In genomic region chr9:124476096-124476902, GRCm38 (mm10) we compare ENCODE assay signal across 8 mouse cellular contexts. TPM values are rescaled to one million over a fixed set of nuclear protein-coding genes. Genes with fewer than 3 reads are reported as not detected.
DNase-seq lines count a peak whose midpoint lies in the region; ATAC-seq and TF ChIP-seq lines count a peak whose summit lies in the region.

Gene Ppp2r3d, minus strand, starts transcription at chr9:124476898.

- H3K4me1 ChIP-seq in forebrain, postnatal 0 days (ENCODE audit: insufficient read depth) = no peaks in the 10 kb centered on the region
- H3K4me1 ChIP-seq in hindbrain, embryonic 12.5 days = no peaks in the 10 kb centered on the region
- H3K4me1 ChIP-seq in midbrain, postnatal 0 days (ENCODE audit: insufficient read depth, low read length) = no peaks in the 10 kb centered on the region

- no peak for TF ChIP-seq CTCF in forebrain, postnatal 0 days (IDR thresholded peaks at IDR 0.05; ENCODE audit: low read depth)
- TF ChIP-seq CTCF in midbrain, postnatal 0 days (IDR thresholded peaks at IDR 0.05) = no peak

- no peak within 1 kb of the TSS for H3K9ac ChIP-seq in forebrain, postnatal 0 days
- H3K9ac ChIP-seq in hindbrain, embryonic 12.5 days = no peak within 1 kb of the TSS
- H3K9ac ChIP-seq in midbrain, postnatal 0 days (replicated peaks; ENCODE audit: low read length, poor library complexity, severe bottlenecking) = no peak within 1 kb of the TSS

- H3K36me3 ChIP-seq in forebrain, postnatal 0 days (ENCODE audit: insufficient read depth) = peaks cover 4% of the 10 kb centered on the region
- peaks cover 20% of the 10 kb centered on the region for H3K36me3 ChIP-seq in hindbrain, embryonic 12.5 days
- peaks cover 11% of the 10 kb centered on the region for H3K36me3 ChIP-seq in midbrain, postnatal 0 days (ENCODE audit: insufficient read depth, low read length)

- 96% methylated on average over 22 of the region's 22 CpGs for WGBS in forebrain, postnatal 0 days
- 98% methylated on average over 22 of the region's 22 CpGs for WGBS in hindbrain, embryonic 12.5 days
- 99% methylated on average over 20 of the region's 22 CpGs for WGBS in midbrain, postnatal 0 days

- H3K9me3 ChIP-seq in forebrain, postnatal 0 days (ENCODE audit: low read length) = no peaks in the 10 kb centered on the region
- H3K9me3 ChIP-seq in hindbrain, embryonic 12.5 days (replicated peaks) = peaks cover 7% of the 10 kb centered on the region
- no peaks in the 10 kb centered on the region for H3K9me3 ChIP-seq in midbrain, postnatal 0 days (ENCODE audit: low read length)

- intact Hi-C loops in left cerebral cortex, postnatal 25 days (cut with DNase I) = no loop called here

- H3K4me2 ChIP-seq in forebrain, postnatal 0 days (ENCODE audit: low read depth) = no peak within 1 kb of the TSS
- no peak within 1 kb of the TSS for H3K4me2 ChIP-seq in hindbrain, embryonic 12.5 days (replicated peaks)
- no peak within 1 kb of the TSS for H3K4me2 ChIP-seq in midbrain, postnatal 0 days (ENCODE audit: low read depth, low read length, poor library complexity, severe bottlenecking)

- ATAC-seq in forebrain, postnatal 0 days = peak; percentile 23
- peak; percentile 60; the same call in 1 of the 2 replicates for ATAC-seq in hindbrain, embryonic 12.5 days (ENCODE audit: low FRiP score)
- peak; percentile 60 for ATAC-seq in midbrain, postnatal 0 days (ENCODE audit: low FRiP score)

- no peaks in the 10 kb centered on the region for H3K27me3 ChIP-seq in forebrain, postnatal 0 days (ENCODE audit: insufficient read depth, low read length)
- no peaks in the 10 kb centered on the region for H3K27me3 ChIP-seq in hindbrain, embryonic 12.5 days
- H3K27me3 ChIP-seq in midbrain, postnatal 0 days (ENCODE audit: insufficient read depth, low read length) = no peaks in the 10 kb centered on the region

- H3K4me3 ChIP-seq in forebrain, postnatal 0 days (ENCODE audit: low read depth, low read length) = no peak within 1 kb of the TSS
- no peak within 1 kb of the TSS for H3K4me3 ChIP-seq in hindbrain, embryonic 12.5 days
- H3K4me3 ChIP-seq in midbrain, postnatal 0 days (ENCODE audit: low read depth, low read length) = no peak within 1 kb of the TSS

- peak; percentile 31 to 43 for DNase-seq in right cerebral cortex, postnatal 10 days (ENCODE audit: low spot score in 2 of 2)
- no peak for DNase-seq in right cerebral cortex, adult 2 months (ENCODE audit: low spot score in 2 of 2)
- DNase-seq in adrenal gland, postnatal 4 days (ENCODE audit: low spot score in 2 of 2) = no peak
- DNase-seq in forebrain, postnatal 0 days = no peak
- no peak for DNase-seq in left cerebral cortex, postnatal 25 days (ENCODE audit: low spot score in 2 of 2)
- DNase-seq in midbrain, postnatal 0 days (ENCODE audit: low spot score) = no peak
- no peak for DNase-seq in Muller cell, postnatal 12 days (ENCODE audit: inconsistent ontology term)

- no peak within 1 kb of the TSS for H3K27ac ChIP-seq in forebrain, postnatal 0 days (ENCODE audit: low read depth, low read length)
- no peak within 1 kb of the TSS for H3K27ac ChIP-seq in hindbrain, embryonic 12.5 days
- no peak within 1 kb of the TSS for H3K27ac ChIP-seq in midbrain, postnatal 0 days (ENCODE audit: low read depth, low read length)

RNA-seq across cellular contexts. Expression of gene Ppp2r3d, which starts in this region (rescaled TPM):
- total RNA-seq in adrenal gland, postnatal 4 days (2021) = 100 to 1,000 TPM; 163 to 165 TPM
- total RNA-seq in forebrain, postnatal 0 days (2014; rRNA removed) = 79.2 and 118 TPM in 2 replicates
- 143 and 152 TPM in 2 replicates for polyA plus RNA-seq in forebrain, postnatal 0 days (2015; fragmentation: Nextera tagmentation; extraction: Ambion mirVana)
- 186 and 188 TPM in 2 replicates for polyA plus RNA-seq in hindbrain, embryonic 12.5 days (2016; fragmentation: Nextera tagmentation; extraction: Ambion mirVana)
- total RNA-seq in left cerebral cortex, postnatal 25 days (2021) = 10 to 100 TPM; 83.5 to 95.9 TPM
- 114 and 134 TPM in 2 replicates for total RNA-seq in midbrain, postnatal 0 days (2014; rRNA removed)
- 151 and 168 TPM in 2 replicates for polyA plus RNA-seq in midbrain, postnatal 0 days (2015; fragmentation: Nextera tagmentation; extraction: Ambion mirVana)

Comparison
In these comparisons a context has a peak if more than half of its experiments do, and no peak if none do; other contexts are left out.
1. DNase-seq: peak in right cerebral cortex, postnatal 10 days (2 of 2); none in right cerebral cortex, adult 2 months (0 of 2), adrenal gland, postnatal 4 days (0 of 2), forebrain, postnatal 0 days (single experiment), left cerebral cortex, postnatal 25 days (0 of 2), midbrain, postnatal 0 days (single experiment) and Muller cell, postnatal 12 days (single experiment).
2. Peak in every context shown above with its lines, with median percentiles within 50 percentile points of each other: ATAC-seq.